Mouse (Mus musculus) kidney, adult 2 months (tissue): ENCODE measurements around the gene Slc13a4. TPM values are rescaled to one million over a fixed set of nuclear protein-coding genes. Genes with fewer than 3 reads are reported as not detected.

Experiments used
- DNase-seq: peaks from one replicate; pipeline ENCODE4 v3.0.0; 2021
- H3K27ac ChIP-seq: fragments of 200-500 bp; 2 replicates; pipeline ENCODE4 v1.5.1; 2012; ENCODE audit warnings: low read depth, low read length, control low read depth, inconsistent platforms; ENCODE audit not compliant: insufficient read depth
- H3K27me3 ChIP-seq: fragments of 200-500 bp; replicated peaks from 2 replicates; pipeline ENCODE4 v1.6.1; 2012; ENCODE audit warnings: mild to moderate bottlenecking, moderate library complexity, low read length, inconsistent platforms; ENCODE audit not compliant: control insufficient read depth, insufficient read depth
- H3K36me3 ChIP-seq: fragments of 200-500 bp; 2 replicates; pipeline ENCODE4 v1.6.1; 2012; ENCODE audit warnings: mild to moderate bottlenecking, moderate library complexity, low read length, inconsistent platforms; ENCODE audit not compliant: control insufficient read depth, insufficient read depth
- H3K4me1 ChIP-seq: fragments of 200-500 bp; 2 replicates; pipeline ENCODE4 v1.6.1; 2011; ENCODE audit warnings: low read length; ENCODE audit not compliant: control insufficient read depth, insufficient read depth
- H3K4me3 ChIP-seq: fragments of 200-500 bp; 2 replicates; pipeline ENCODE4 v1.5.1; 2011; ENCODE audit warnings: mild to moderate bottlenecking, low read depth, low read length, control low read depth; ENCODE audit not compliant: insufficient read depth
- CTCF ChIP-seq: fragments of 200-500 bp; conservative IDR thresholded peaks from 2 replicates; pipeline ENCODE4 v1.5.1; 2011; ENCODE audit warnings: low read depth, mild to moderate bottlenecking, control low read depth, low read length, moderate library complexity, mixed read lengths; ENCODE audit not compliant: insufficient read depth, insufficient read length
- POLR2A ChIP-seq: fragments of 200-500 bp; IDR thresholded peaks from one replicate; pipeline ENCODE4 v1.6.1; 2011; ENCODE audit warnings: low read depth, low read length, control low read depth
- WGBS: fragments of 180-500 bp; shearing (Covaris S2); methylation state at CpG from one replicate; pipeline ENCODE4 v1.1.7; 2018; 5-methylcytosine and 5-hydroxymethylcytosine counted together
- polyA plus RNA-seq: library from polyadenylated mRNA; depleted of rRNA; stranded (reverse); fragments of >200 nt; gene quantifications from 2 replicates; pipeline ENCODE4 v1.2.3, GENCODE M21; 2012

The Slc13a4 gene
- polyA plus RNA-seq, 1 experiment: 5.2 TPM

- H3K4me1 ChIP-seq: peaks cover 4% of the 10 kb centered on the region; the same call in 1 of the 2 replicates
- no peaks in the 10 kb centered on the region for H3K36me3 ChIP-seq
- no peak for TF ChIP-seq CTCF
- no peak for DNase-seq
- 70% methylated on average over 7 of the region's 7 CpGs for WGBS
- H3K27ac ChIP-seq: no peak overlapping the region
- no peaks in the 10 kb centered on the region for H3K27me3 ChIP-seq
- H3K4me3 ChIP-seq: no peak overlapping the region
Measured at GRCm38 (mm10) chr6:35288920-35289319, 19.0 kb downstream of the Slc13a4 start.

GRCm38 (mm10) chr6:35288114-35288761 lies 19.7 kb downstream of the Slc13a4 start:
- no peaks in the 10 kb centered on the region for H3K27me3 ChIP-seq
- WGBS: 38% methylated on average over 11 of the region's 11 CpGs
- H3K4me1 ChIP-seq: peaks cover 4% of the 10 kb centered on the region; the same call in 1 of the 2 replicates
- peak overlapping the region; percentile 11; the same call in 1 of the 2 replicates for H3K27ac ChIP-seq
- no peaks in the 10 kb centered on the region for H3K36me3 ChIP-seq
- peak; percentile 80 for DNase-seq
- H3K4me3 ChIP-seq: no peak overlapping the region
- 0 out of 2 replicates have a peak, but pooled peaks have one; percentile 13 for TF ChIP-seq CTCF
- TF ChIP-seq POLR2A: no peak

GRCm38 (mm10) chr6:35279306-35279705 lies 28.6 kb downstream of the Slc13a4 start:
- H3K36me3 ChIP-seq: no peaks in the 10 kb centered on the region
- 43% methylated on average over 10 of the region's 10 CpGs for WGBS
- no peak for TF ChIP-seq CTCF
- no peak for TF ChIP-seq POLR2A
- no peaks in the 10 kb centered on the region for H3K4me1 ChIP-seq
- peak overlapping the region; percentile 12; the same call in 1 of the 2 replicates for H3K27ac ChIP-seq
- peak; percentile 83 for DNase-seq
- H3K27me3 ChIP-seq: no peaks in the 10 kb centered on the region
- H3K4me3 ChIP-seq: no peak overlapping the region

- Histone ChIP-seq H3K4me3 (no peak overlapping the region), H3K27ac (no peak overlapping the region), H3K36me3 (no peaks in the 10 kb centered on the region), H3K27me3 (no peaks in the 10 kb centered on the region), H3K4me1 (peaks cover 6% of the 10 kb centered on the region; the same call in 1 of the 2 replicates)
- WGBS: 44% methylated on average over 10 of the region's 10 CpGs
- DNase-seq: no peak
- TF ChIP-seq CTCF (no peak), POLR2A (no peak)
Measured at GRCm38 (mm10) chr6:35277903-35278587, 29.9 kb downstream of the Slc13a4 start.

- H3K4me3 ChIP-seq: no peak overlapping the region
- WGBS: 37% methylated on average over 11 of the region's 11 CpGs
- peak; percentile 73 for DNase-seq
Measured at GRCm38 (mm10) chr6:35273391-35274082, 34.4 kb downstream of the Slc13a4 start.

GRCm38 (mm10) chr6:35271868-35272765 lies 35.8 kb downstream of the Slc13a4 start:
- TF ChIP-seq CTCF (no peak), POLR2A (no peak)
- Histone ChIP-seq H3K4me3 (no peak overlapping the region), H3K27ac (0 out of 2 replicates have a peak overlapping the region, but pooled peaks have one; percentile 31), H3K36me3 (no peaks in the 10 kb centered on the region), H3K4me1 (peaks cover 13% of the 10 kb centered on the region), H3K27me3 (no peaks in the 10 kb centered on the region)
- WGBS: 54% methylated on average over 20 of the region's 20 CpGs
- DNase-seq: peak; percentile 88

More at GRCm38 (mm10) chr6:35273391-35274082, 34.4 kb downstream of the Slc13a4 start:
- Histone ChIP-seq H3K4me1 (peaks cover 13% of the 10 kb centered on the region), H3K36me3 (no peaks in the 10 kb centered on the region), H3K27ac (peak overlapping the region; percentile 18; the same call in 1 of the 2 replicates), H3K27me3 (no peaks in the 10 kb centered on the region)
- no peak for TF ChIP-seq CTCF
- no peak for TF ChIP-seq POLR2A
